Mouse (Mus musculus) G1E (cell line): ENCODE results near the gene Spats2. TPM values are rescaled to one million over a fixed set of nuclear protein-coding genes. Genes with fewer than 3 reads are reported as not detected.

Experiments
- ATAC-seq: 2 replicates; pipeline ENCODE4 v1.8.0; 2016; ENCODE audit warnings: mild to moderate bottlenecking; ENCODE audit not compliant: insufficient number of reproducible peaks, poor library complexity, low FRiP score, severe bottlenecking; ENCODE audit errors: extremely low read depth
- DNase-seq: peaks from one replicate; pipeline ENCODE4 v3.0.0; 2012; ENCODE audit warnings: low spot score
- H3K27me3 ChIP-seq: 2 replicates; pipeline ENCODE4 v1.6.1; 2012; ENCODE audit warnings: mild to moderate bottlenecking, low read length, inconsistent platforms; ENCODE audit not compliant: insufficient read depth
- H3K36me3 ChIP-seq: replicated peaks from 2 replicates; pipeline ENCODE3; 2012; ENCODE audit warnings: mild to moderate bottlenecking, inconsistent platforms
- H3K4me1 ChIP-seq: 2 replicates; pipeline ENCODE4 v1.6.1; 2012; ENCODE audit warnings: low read depth, low read length, inconsistent platforms, mixed read lengths; ENCODE audit not compliant: insufficient read depth
- H3K4me3 ChIP-seq: 2 replicates; pipeline ENCODE4 v1.5.1; 2012; ENCODE audit warnings: low read depth, mild to moderate bottlenecking, inconsistent platforms, low read length, moderate library complexity, mixed read lengths
- H3K9me3 ChIP-seq: replicated peaks from 2 replicates; pipeline ENCODE4 v1.6.1; 2012; ENCODE audit warnings: inconsistent platforms
- CTCF ChIP-seq: IDR thresholded peaks from 2 replicates; pipeline ENCODE4 v1.5.1; 2012; ENCODE audit warnings: low read depth, low read length, inconsistent platforms, mixed read lengths
- GATA1 ChIP-seq: IDR thresholded peaks from 2 replicates; pipeline ENCODE4 v1.6.1; 2012; ENCODE audit warnings: borderline replicate concordance, low read length, inconsistent platforms, mixed read lengths
- GATA2 ChIP-seq: IDR thresholded peaks from 2 replicates; pipeline ENCODE4 v1.6.1; 2012; ENCODE audit warnings: low read depth, low read length, inconsistent platforms, borderline replicate concordance
- POLR2AphosphoS5 ChIP-seq: IDR thresholded peaks from 2 replicates; pipeline ENCODE4 v1.6.1; 2012; ENCODE audit warnings: low read depth, low read length, inconsistent platforms; ENCODE audit not compliant: insufficient replicate concordance
- TAL1 ChIP-seq: conservative IDR thresholded peaks from 2 replicates; pipeline ENCODE4 v1.6.1; 2012; ENCODE audit warnings: low read depth, low read length, inconsistent platforms, mixed read lengths
- polyA plus RNA-seq: library from polyadenylated mRNA; stranded (reverse); fragments of >175 nt; gene quantifications from 2 replicates; pipeline ENCODE4 v1.2.3, GENCODE M21; 2012
- total RNA-seq, 2 experiments: library from RNA; stranded (forward) in 1 of 2; stranded (reverse) in 1 of 2; fragments of 200-1000 nt in 1 of 2; fragments of >200 nt in 1 of 2; fragmentation: Nextera tagmentation in 1 of 2; gene quantifications; 2 replicates each; pipeline ENCODE4 v1.2.3; 2014 to 2017

The Spats2 gene
- total and polyA plus RNA-seq, 3 experiments, result 0.05 TPM; not detected in 2

- no peaks in the 10 kb centered on the region for H3K27me3 ChIP-seq
Measured at GRCm38 (mm10) chr15:99254477-99255005, 128.8 kb downstream of the Spats2 start.

GRCm38 (mm10) chr15:99255241-99255749 lies 129.6 kb downstream of the Spats2 start:
- H3K36me3 ChIP-seq, result peaks cover 7% of the 10 kb centered on the region
- no peak for DNase-seq
- H3K4me3 ChIP-seq, result no peak overlapping the region
- H3K4me1 ChIP-seq, result peaks cover 44% of the 10 kb centered on the region
- TF ChIP-seq GATA1 (no peak), CTCF (no peak), POLR2AphosphoS5 (no peak), GATA2 (no peak)
- H3K9me3 ChIP-seq, result no peaks in the 10 kb centered on the region
- ATAC-seq, result no peak
- H3K27me3 ChIP-seq, result no peaks in the 10 kb centered on the region

More at GRCm38 (mm10) chr15:99254477-99255005, 128.8 kb downstream of the Spats2 start:
- Histone ChIP-seq H3K4me1 (peaks cover 44% of the 10 kb centered on the region), H3K4me3 (no peak overlapping the region), H3K9me3 (no peaks in the 10 kb centered on the region), H3K36me3 (peaks cover 14% of the 10 kb centered on the region)
- TF ChIP-seq POLR2AphosphoS5, result no peak
- TF ChIP-seq CTCF, result no peak
- no peak for TF ChIP-seq TAL1
- no peak for TF ChIP-seq GATA2
- no peak for TF ChIP-seq GATA1
- no peak for DNase-seq
- ATAC-seq, result no peak

GRCm38 (mm10) chr15:99259167-99259729 lies 133.5 kb downstream of the Spats2 start:
- H3K36me3 ChIP-seq, result peaks cover 4% of the 10 kb centered on the region
- peaks cover 20% of the 10 kb centered on the region for H3K4me1 ChIP-seq
- H3K4me3 ChIP-seq, result peak overlapping the region; percentile 49; the same call in 1 of the 2 replicates
- H3K9me3 ChIP-seq, result no peaks in the 10 kb centered on the region
- no peak for TF ChIP-seq GATA2
- no peak for TF ChIP-seq CTCF
- TF ChIP-seq TAL1, result no peak
- no peak for TF ChIP-seq GATA1
- TF ChIP-seq POLR2AphosphoS5, result no peak
- no peak for DNase-seq
- no peak for ATAC-seq
- H3K27me3 ChIP-seq, result no peaks in the 10 kb centered on the region

- Histone ChIP-seq H3K9me3 (no peaks in the 10 kb centered on the region), H3K4me1 (peaks cover 17% of the 10 kb centered on the region), H3K27me3 (no peaks in the 10 kb centered on the region), H3K4me3 (peak overlapping the region; percentile 49; the same call in 1 of the 2 replicates), H3K36me3 (peaks cover 4% of the 10 kb centered on the region)
- TF ChIP-seq GATA2, result no peak
- no peak for TF ChIP-seq POLR2AphosphoS5
- no peak for TF ChIP-seq TAL1
- no peak for TF ChIP-seq GATA1
- no peak for TF ChIP-seq CTCF
- DNase-seq, result peak; percentile 54
- peak; percentile 84 for ATAC-seq
Measured at GRCm38 (mm10) chr15:99259730-99260252, 134.1 kb downstream of the Spats2 start.

GRCm38 (mm10) chr15:99262702-99263101 lies 137.0 kb downstream of the Spats2 start:
- Histone ChIP-seq H3K4me1 (peaks cover 23% of the 10 kb centered on the region), H3K4me3 (no peak overlapping the region), H3K36me3 (no peaks in the 10 kb centered on the region), H3K9me3 (no peaks in the 10 kb centered on the region), H3K27me3 (no peaks in the 10 kb centered on the region)
- no peak for TF ChIP-seq TAL1
- no peak for TF ChIP-seq CTCF
- no peak for ATAC-seq
- no peak for DNase-seq

Other genes starting within 250 kb of the Spats2 start
- 5.2 and 8.4 TPM in 2 replicates for gene Rhebl1, start 231.4 kb upstream of the Spats2 start, total RNA-seq (2014; fragmentation: Nextera tagmentation)
- 7.8 and 8.0 TPM in 2 replicates for gene Rhebl1, start 231.4 kb upstream of the Spats2 start, total RNA-seq (2017)
- gene Rhebl1, start 231.4 kb upstream of the Spats2 start, polyA plus RNA-seq, result 2.7 and 2.9 TPM in 2 replicates
- not detected in 2 replicates for gene Dhh, start 227.4 kb upstream of the Spats2 start, total RNA-seq (2014; fragmentation: Nextera tagmentation)
- 0.05 and 0.06 TPM in 2 replicates for gene Dhh, start 227.4 kb upstream of the Spats2 start, total RNA-seq (2017)
- gene Dhh, start 227.4 kb upstream of the Spats2 start, polyA plus RNA-seq, result not detected in 2 replicates
- gene Lmbr1l, start 207.7 kb upstream of the Spats2 start, total RNA-seq (2014; fragmentation: Nextera tagmentation), result 10.9 and 17.1 TPM in 2 replicates
- gene Lmbr1l, start 207.7 kb upstream of the Spats2 start, total RNA-seq (2017), result 4.5 and 7.4 TPM in 2 replicates
- gene Lmbr1l, start 207.7 kb upstream of the Spats2 start, polyA plus RNA-seq, result 9.6 and 9.7 TPM in 2 replicates
- 1,654 and 1,866 TPM in 2 replicates for gene Tuba1b, start 191.4 kb upstream of the Spats2 start, total RNA-seq (2014; fragmentation: Nextera tagmentation)
- 717 and 929 TPM in 2 replicates for gene Tuba1b, start 191.4 kb upstream of the Spats2 start, total RNA-seq (2017)
- 255 and 384 TPM in 2 replicates for gene Tuba1b, start 191.4 kb upstream of the Spats2 start, polyA plus RNA-seq
- gene Gm49450, start 172.4 kb upstream of the Spats2 start, total RNA-seq (2014; fragmentation: Nextera tagmentation), result not detected in 2 replicates
- not detected in 2 replicates for gene Gm49450, start 172.4 kb upstream of the Spats2 start, total RNA-seq (2017)
- not detected in 2 replicates for gene Gm49450, start 172.4 kb upstream of the Spats2 start, polyA plus RNA-seq
- gene Tuba1a, start 172.2 kb upstream of the Spats2 start, total RNA-seq (2014; fragmentation: Nextera tagmentation), result 11.6 and 22.3 TPM in 2 replicates
- 35.9 and 52.0 TPM in 2 replicates for gene Tuba1a, start 172.2 kb upstream of the Spats2 start, total RNA-seq (2017)
- 1.4 and 3.3 TPM in 2 replicates for gene Tuba1a, start 172.2 kb upstream of the Spats2 start, polyA plus RNA-seq
- gene Tuba1c, start 96.0 kb upstream of the Spats2 start, total RNA-seq (2014; fragmentation: Nextera tagmentation), result 856 and 1,023 TPM in 2 replicates
- 252 and 273 TPM in 2 replicates for gene Tuba1c, start 96.0 kb upstream of the Spats2 start, total RNA-seq (2017)
- gene Tuba1c, start 96.0 kb upstream of the Spats2 start, polyA plus RNA-seq, result 47.1 and 72.7 TPM in 2 replicates
- gene Prph, start 70.7 kb upstream of the Spats2 start, total RNA-seq (2014; fragmentation: Nextera tagmentation), result not detected in 2 replicates
- not detected in 2 replicates for gene Prph, start 70.7 kb upstream of the Spats2 start, total RNA-seq (2017)
- gene Prph, start 70.7 kb upstream of the Spats2 start, polyA plus RNA-seq, result not detected in 2 replicates
- 58.2 and 59.0 TPM in 2 replicates for gene Troap, start 51.3 kb upstream of the Spats2 start, total RNA-seq (2014; fragmentation: Nextera tagmentation)
- gene Troap, start 51.3 kb upstream of the Spats2 start, total RNA-seq (2017), result 22.3 and 22.8 TPM in 2 replicates
- gene Troap, start 51.3 kb upstream of the Spats2 start, polyA plus RNA-seq, result 71.0 and 73.9 TPM in 2 replicates
- gene C1ql4, start 38.1 kb upstream of the Spats2 start, total RNA-seq (2014; fragmentation: Nextera tagmentation), result not detected in 2 replicates
- not detected in 2 replicates for gene C1ql4, start 38.1 kb upstream of the Spats2 start, total RNA-seq (2017)
- not detected in 2 replicates for gene C1ql4, start 38.1 kb upstream of the Spats2 start, polyA plus RNA-seq
- not detected in 2 replicates for gene Dnajc22, start 32.7 kb upstream of the Spats2 start, total RNA-seq (2014; fragmentation: Nextera tagmentation)
- gene Dnajc22, start 32.7 kb upstream of the Spats2 start, total RNA-seq (2017), result 0.16 TPM in 1 of 2 replicates, not detected in the other
- not detected in 2 replicates for gene Dnajc22, start 32.7 kb upstream of the Spats2 start, polyA plus RNA-seq
- not detected in 2 replicates for gene Kcnh3, start 98.9 kb downstream of the Spats2 start, total RNA-seq (2014; fragmentation: Nextera tagmentation)
- 0.05 TPM in 1 of 2 replicates, not detected in the other for gene Kcnh3, start 98.9 kb downstream of the Spats2 start, total RNA-seq (2017)
- gene Kcnh3, start 98.9 kb downstream of the Spats2 start, polyA plus RNA-seq, result not detected in 2 replicates
- 29.8 and 39.4 TPM in 2 replicates for gene Mcrs1, start 126.0 kb downstream of the Spats2 start, total RNA-seq (2014; fragmentation: Nextera tagmentation)
- gene Mcrs1, start 126.0 kb downstream of the Spats2 start, total RNA-seq (2017), result 45.7 and 60.1 TPM in 2 replicates
- 75.9 and 83.4 TPM in 2 replicates for gene Mcrs1, start 126.0 kb downstream of the Spats2 start, polyA plus RNA-seq
- 39.1 and 39.5 TPM in 2 replicates for gene Prpf40b, start 169.2 kb downstream of the Spats2 start, total RNA-seq (2014; fragmentation: Nextera tagmentation)
- gene Prpf40b, start 169.2 kb downstream of the Spats2 start, total RNA-seq (2017), result 10.1 and 13.1 TPM in 2 replicates
- 47.2 and 53.8 TPM in 2 replicates for gene Prpf40b, start 169.2 kb downstream of the Spats2 start, polyA plus RNA-seq
- not detected in 2 replicates for gene Fam186b, start 170.0 kb downstream of the Spats2 start, total RNA-seq (2014; fragmentation: Nextera tagmentation)
- 0.12 TPM in 1 of 2 replicates, not detected in the other for gene Fam186b, start 170.0 kb downstream of the Spats2 start, total RNA-seq (2017)
- gene Fam186b, start 170.0 kb downstream of the Spats2 start, polyA plus RNA-seq, result not detected in 2 replicates
- gene Fmnl3, start 244.6 kb downstream of the Spats2 start, total RNA-seq (2014; fragmentation: Nextera tagmentation), result 4.8 TPM in 1 of 2 replicates, not detected in the other
- 0.11 and 0.46 TPM in 2 replicates for gene Fmnl3, start 244.6 kb downstream of the Spats2 start, total RNA-seq (2017)
- 0.07 and 0.08 TPM in 2 replicates for gene Fmnl3, start 244.6 kb downstream of the Spats2 start, polyA plus RNA-seq